Mouse (Mus musculus) hindlimb bud, embryonic 11.5 days (tissue): ENCODE data around the gene Ifih1.

Experiments
- DNase-seq: peaks from one replicate; pipeline ENCODE4 v3.0.0-alpha.2; 2012; ENCODE audit warnings: low read depth, low spot score; ENCODE audit errors: extremely low spot score

Gene Ifih1

DNA sequence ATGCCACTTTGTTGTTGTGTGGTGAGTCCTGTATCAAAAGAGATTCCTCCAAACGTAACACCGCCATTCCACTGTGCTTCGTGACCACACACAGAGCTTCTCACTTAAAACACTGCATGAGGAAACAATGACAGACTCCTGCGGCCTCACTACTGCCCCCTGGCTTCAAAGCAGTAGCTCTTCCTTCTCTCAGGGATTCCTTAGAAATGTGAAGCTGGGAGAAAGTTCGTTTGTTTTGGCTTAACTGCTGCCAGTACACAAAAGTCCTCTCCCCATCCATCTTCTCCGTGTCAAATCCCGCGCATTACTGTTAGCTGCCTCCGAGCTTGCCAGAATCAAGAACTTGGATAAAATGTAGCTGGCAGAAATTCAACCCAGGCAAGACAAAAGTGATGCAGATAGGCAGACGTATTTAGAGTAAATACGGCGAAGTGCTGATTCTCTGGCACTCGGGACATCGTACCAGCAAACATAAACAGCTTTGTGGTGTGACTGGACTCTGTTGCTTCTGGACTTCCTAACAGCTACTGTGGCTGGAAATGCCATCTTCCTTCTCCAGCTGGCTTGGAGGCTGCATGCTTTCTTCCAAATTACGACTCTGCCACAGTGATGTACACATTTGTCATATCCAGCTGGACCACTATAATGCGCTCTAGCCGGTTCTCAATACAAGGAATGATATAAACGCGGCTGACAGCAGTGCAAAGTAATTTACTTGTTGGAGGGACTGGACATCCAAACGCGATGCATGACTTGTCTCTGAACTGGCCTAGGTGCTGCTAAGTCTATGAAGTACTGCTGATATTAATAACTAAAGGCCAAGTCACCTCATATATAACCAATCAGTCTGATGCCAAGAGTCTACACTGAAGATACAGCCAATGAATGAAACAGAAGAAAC, 2.4 kb downstream of the Ifih1 start:
- DNase-seq = no peak

DNA sequence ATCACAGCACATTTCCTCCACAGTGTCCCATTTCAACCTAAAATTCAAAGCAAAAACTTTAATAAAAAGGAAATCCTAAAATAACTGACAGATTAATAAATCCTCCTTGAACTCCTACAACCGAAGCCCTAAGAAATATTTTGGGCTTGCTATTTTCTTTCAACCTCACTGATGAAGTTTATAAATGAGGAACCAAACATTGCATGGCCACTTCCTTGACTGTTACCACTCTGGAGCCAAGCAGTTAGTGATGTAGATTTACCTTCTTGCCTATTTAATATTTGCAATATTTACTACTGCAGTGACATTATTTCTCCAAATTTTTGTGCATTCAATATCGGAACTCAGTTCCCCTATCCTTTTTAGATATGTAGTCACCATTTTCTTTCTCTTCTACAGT, 6.2 kb downstream of the Ifih1 start:
- no peak for DNase-seq

DNA sequence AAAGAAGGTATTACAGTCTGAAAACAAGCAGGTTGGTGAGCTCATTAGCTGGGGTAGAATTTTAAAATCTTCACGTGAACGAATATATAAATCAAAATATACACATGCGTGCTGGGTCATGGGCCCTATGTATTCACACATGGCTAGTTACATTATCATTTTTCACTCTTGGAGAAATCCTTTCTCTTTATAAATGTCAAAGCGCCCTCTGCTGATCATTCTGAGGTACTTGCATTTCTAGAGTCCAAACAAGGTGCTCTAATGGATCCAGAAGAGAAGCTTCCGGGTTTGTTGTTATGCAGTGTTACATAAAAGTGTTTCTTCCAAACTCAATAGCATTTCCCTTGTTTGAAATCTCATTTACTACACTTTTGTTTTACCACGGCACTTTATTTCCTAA, 15.6 kb downstream of the Ifih1 start:
- no peak for DNase-seq

DNA sequence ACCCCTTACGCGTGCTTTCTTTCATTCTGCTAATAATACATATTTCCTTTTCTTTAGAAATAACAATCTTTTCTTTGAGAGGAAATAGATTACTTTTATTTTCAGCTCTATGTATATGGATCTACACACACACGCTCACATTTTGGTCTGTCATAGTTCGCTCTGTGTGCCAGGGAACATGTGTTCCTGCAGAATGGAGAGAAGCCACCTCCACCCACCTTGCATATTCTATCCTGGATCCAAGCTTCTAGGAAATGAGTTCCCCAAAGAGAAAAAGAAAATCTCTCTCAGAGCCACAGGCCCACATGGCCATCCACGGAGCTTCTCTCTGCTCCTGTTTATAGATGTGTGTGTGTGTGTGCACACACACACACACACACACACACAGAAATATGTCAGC, 17.7 kb downstream of the Ifih1 start:
- no peak for DNase-seq

DNA sequence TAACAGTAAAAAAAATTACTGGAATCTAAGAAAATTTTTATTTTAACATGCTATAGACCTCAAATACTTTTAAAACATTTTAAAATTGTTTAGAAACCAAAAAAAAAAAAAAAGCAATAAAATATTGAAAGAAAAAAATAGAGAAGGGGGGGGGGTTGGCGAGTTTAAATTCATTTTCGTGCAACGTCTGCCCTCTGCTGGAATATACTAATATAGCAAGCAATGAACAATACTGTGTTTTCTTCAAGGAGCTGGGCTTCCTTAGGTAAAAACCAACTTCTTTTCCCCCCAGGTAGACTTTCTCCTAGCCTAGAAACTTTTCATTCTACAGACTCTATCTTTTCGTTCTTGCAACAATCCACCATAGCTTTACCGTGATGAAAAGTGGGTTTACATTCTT, 18.3 kb downstream of the Ifih1 start:
- DNase-seq = no peak

DNA sequence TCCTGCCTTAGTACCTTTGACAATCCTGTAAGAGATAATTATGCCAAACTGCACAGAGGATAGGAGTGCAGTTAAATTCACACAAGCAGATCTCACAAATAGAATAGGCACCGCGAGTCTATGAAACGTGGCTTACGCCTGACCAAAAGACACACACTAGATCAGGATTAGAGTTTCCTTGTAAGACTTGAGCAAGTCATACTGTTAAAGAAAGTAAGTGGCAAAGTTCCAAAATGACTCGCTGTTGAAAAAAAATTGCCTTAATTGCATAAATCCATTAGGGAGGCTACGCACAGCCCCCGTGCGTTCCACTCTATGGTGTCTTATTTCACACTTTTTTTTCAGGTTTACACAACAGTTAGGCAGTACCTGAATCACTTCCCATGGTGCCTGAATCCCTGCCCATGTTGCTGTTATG, 23.0 kb downstream of the Ifih1 start:
- DNase-seq = no peak

DNA sequence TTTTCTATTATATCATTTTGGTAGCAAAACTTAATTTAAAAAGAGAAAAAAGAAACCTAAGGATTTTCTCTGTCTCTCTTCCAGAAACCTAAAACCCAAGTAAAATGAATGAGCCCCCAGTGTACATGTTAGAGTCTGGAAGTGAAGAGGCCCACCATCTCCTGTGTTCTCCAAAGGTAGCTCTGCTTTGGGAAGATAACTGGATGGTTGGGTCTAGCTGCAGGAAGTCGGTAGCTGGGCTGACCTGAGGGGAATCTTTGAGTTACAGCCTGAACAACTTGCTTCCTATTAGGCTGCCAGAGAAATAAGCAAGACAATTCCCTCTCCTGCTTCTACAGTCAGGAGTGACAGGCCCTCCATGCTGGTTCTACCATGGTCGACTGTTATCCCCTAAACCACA, 26.4 kb downstream of the Ifih1 start:
- DNase-seq = no peak

DNA sequence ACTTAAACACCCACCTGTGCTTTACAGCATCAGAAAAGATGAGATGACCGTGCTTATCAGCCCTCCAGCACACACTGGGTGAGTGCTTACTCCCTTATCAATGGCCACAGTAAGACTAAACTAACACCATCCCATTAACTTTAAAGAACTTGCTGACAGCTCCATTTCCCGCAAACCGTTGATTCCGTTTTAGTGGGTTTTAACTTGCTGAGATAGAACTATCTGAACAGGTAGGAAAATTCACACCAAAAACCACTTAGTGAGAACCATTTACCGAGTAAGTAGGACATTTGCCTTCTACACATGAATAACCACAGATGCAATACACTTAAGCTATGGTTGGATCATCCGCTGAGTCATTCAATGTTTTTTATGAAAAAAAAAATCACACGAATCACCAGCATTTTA, 27.1 kb downstream of the Ifih1 start:
- DNase-seq = no peak

DNA sequence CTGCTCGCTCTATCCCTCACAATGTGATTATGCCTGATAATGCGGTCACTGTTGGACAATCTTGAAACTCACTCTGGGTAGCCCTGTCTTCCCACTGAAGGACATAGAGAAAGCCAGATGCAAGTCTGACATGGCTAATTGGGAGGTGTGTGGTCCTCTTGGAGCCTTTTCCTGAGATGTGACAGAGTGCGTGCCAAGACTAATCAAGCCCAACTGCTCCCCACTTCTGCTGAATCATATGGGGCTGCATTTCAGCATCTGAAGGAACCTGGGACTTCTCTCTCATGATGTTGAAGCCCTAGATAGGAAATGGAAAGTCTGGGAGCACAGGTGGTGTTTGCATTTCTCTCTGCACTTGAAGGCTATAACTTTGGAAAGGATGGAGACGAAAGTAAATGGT, 32.9 kb downstream of the Ifih1 start:
- DNase-seq = no peak

DNA sequence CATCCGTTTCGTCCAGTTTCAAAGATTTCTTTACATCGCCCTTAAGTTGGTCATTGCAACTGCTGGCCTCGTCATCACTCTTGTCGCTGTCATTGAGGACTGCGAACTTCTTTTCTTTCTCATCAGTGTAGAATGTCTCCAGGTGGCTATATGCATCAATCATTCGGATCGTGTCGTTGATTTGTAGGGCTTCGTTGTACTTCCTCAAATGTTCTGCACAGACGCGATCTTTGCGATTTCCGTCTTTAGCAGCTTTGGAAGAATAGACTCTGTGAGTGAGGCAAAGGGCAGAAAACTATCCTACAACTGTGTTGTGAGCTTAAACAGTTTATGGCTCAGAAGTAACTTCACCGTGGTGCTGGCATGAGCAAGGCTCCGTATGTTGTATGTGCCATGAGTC, 39.9 kb downstream of the Ifih1 start:
- DNase-seq = no peak

DNA sequence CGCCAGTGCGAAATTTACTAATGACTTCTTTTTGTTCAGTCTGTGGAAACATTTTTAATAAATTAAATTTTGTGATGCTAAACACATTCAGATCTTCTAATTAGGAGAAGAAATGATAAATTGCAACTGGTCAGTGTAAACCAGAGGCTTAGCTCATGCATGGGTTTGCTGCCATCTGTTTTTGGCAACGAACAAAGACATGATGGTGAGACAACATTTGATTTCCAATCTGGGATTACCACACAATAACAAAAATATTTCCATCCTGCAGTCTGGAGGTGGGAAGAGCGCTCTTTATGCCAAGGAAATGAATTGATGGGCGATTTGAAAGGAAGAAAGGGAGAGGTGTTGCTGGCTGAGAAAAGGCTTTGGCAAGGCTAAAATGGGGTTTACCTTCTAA, 42.5 kb downstream of the Ifih1 start:
- DNase-seq = no peak

DNA sequence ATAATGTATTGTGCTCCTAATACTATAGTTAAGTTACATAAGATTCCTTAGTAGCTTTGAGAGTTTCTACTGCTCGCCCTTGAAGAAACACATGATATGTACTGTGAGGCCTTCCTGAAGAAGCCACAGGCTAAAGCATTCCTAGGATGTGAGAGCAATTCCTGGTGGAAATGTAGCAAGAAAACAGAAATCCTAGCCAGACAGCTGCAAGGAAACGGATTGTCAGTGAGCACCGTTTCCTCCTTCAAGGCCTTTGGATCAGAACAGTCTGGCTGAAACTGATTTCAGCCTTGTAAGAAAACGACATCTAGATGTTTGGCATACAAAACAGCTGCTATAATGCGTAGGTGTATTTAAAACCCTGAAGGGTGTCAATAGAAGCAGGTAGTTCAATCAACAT, 49.5 kb downstream of the Ifih1 start:
- DNase-seq = no peak

DNA sequence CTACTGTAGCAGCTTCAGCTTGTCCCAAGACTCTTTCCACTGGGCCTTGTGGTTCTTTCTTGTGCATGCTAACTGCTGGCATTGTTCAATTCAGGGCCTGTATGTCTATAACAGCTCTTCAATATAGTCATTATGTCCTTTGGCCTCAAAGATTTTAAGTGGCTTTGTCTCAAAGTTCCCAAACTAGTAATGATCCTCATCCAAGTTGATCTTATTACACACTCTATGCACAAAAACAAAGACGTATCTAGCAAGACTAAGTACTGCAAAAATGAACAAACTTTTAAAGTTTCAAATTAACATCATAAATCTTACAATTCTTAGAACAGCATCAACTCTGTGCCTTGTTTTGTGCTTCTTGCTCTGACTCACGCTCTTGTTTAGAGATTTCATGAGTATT, 51.6 kb downstream of the Ifih1 start:
- DNase-seq = no peak

DNA sequence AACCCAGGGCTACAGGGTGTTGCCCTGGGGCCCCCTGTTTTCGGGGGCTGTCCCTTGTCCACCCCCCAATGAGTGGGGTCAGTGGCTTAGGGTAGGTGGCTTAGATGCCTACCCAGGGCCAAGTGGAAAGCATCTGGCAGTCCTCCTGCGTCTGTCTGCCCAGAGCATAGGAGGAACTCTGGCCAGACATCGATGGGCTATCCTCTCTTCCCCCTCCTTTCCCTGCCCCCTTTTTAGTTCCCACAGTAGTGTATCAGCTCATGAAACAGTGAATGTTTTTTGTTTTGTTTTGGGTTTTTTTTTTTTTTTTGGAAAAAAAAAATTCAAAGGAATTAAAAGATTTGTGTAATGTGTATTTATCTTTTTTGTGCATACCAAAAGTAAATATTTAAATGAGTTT, 54.5 kb downstream of the Ifih1 start:
- DNase-seq = no peak

DNA sequence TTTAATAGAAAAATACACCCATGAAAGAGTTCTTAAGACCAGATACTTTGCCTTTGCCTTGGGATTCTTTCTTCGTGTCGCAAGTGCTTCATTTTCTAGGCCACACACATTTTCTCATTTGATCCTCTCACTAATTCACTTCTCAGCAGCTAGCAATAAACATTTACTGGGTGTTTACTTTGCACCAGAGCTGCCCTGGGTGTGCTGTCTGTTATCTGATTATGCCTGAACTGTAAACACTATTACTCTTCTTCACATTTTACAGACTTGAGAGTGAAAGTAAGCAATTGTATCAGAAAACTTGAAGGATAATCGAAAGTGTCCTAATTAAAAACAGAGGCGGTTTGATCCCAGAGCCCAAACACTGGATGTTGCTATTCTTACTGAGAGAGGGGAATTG, 56.7 kb downstream of the Ifih1 start:
- DNase-seq = no peak

DNA sequence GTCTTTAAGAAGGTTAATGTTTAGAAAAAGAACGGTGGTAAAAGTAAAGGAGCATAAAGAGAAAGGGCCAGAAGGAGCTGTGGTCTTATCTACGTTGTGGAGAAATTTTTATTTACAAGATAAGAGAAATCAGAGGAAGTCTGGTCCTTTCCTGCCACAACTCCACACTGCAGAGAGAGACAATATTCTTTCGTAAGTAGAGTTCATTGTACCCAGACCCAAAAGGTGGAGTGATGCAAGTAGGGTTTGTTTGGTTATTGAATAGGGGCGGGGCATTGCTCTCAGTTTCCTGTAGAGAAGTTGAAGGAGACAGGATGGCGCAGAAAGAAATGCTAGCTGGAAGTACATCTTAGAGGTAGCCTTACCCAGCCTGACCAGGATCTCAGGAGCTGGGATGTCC, 60.3 kb downstream of the Ifih1 start:
- no peak for DNase-seq

DNA sequence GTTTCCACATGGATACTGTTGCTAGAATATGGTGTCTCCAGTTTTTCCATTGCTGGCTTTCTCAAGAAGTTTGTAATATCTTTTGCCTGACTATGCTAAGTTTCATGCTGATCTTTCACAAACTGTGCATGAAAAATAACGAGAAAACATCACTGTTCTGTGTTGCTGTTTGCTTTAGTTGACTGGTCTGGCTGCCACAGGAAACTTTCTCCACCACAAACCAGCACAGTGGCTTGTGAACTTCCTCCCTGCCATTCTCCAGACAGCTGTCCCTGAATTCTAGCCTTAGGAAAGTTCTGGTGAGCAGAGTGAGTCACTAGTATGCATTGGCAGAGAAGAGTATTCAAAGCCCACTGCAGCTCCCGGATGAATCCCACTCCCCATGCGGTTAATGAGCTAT, 71.1 kb downstream of the Ifih1 start:
- no peak for DNase-seq

DNA sequence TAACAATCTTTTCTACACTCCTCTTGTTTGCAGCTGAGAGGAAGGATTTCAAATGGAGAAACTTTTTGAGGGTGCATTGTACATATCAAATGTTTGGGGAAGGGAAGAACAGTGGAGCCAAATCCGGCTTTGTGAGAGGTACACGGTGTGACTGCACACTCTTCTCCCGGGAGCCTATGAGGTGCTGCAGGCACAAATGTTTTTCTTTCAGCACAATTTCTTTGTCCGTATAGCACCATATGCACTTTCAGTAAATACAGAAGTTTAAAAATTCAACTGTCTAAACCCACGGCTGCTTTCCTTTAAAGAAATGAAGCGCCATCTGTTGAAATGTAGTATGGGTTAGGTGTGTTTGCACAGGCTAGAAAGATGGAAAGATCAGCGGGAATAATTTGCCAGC, 71.8 kb downstream of the Ifih1 start:
- DNase-seq = no peak

DNA sequence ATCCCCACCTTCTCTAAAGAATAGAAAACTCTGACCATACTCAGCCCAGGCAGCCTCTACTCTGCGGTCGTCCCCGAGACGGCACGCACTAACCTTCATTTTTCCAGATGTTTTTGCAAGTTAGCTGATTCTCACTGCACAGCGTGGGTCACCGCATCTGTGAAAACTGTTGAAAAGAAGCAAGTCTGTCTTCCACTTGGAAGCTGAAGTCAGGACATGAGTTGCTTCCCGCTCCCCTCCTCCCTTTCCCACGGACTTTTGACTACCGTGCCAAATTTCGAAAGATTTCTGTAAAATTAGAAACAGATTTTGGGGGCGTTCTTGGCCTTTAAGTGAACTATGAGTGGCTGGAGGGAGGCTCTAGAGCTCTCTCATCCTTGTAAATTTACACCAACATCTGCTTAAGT, 72.3 kb downstream of the Ifih1 start, which contains the start of gene Fap:
Fap (minus strand) TSS at position 323 of the 407 bp plus-strand sequence.
- DNase-seq = peak; percentile 46

DNA sequence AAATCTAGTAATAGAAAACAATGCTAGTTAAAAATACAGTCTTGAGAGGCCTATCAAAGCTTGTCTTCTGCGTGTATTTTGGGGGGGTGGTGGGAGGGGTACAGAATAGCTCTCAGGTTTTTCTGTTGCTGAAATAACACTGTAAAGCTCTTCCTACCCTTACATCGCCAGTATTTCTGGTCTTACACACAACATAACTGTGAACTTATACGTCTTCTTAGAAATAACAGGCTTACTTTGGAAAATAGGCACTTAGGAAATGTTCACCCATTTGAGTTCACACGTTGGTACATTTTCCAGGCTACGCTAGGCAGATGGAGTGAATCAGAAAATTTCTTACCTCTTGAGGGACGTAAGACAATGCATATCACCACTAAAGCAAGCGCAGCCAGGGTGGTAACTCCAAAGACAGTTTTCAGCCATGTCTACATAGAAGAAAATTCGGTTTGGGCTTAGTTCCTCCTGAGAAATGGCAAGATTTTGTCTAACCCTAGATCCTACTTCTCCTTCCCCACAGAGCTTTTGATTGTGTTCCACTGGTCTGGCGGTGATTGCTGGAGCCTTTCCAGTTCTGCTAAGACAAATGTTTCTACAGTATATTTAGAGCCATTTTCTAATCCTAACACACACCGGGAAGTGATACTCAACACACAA, 72.8 kb downstream of the Ifih1 start:
- no peak for DNase-seq

DNA sequence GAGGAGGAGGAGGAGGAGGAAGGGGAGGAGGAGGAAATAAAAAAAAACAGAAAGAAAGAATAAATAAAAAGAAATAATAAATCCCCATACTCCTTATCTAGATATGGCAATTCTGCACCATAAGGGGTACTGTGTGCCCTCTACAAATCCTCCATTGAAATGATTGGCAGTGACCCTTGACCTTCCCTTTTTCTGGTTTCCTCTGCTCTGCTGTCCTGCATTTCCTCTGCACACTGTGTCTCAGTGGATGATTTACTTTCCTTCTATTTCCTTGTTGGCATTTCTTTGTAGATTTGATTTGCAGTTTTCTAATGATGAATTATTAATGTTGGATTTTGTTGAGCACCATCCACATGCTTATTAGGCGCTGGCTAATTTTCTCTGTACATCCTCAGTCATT, 81.4 kb downstream of the Ifih1 start:
- no peak for DNase-seq

DNA sequence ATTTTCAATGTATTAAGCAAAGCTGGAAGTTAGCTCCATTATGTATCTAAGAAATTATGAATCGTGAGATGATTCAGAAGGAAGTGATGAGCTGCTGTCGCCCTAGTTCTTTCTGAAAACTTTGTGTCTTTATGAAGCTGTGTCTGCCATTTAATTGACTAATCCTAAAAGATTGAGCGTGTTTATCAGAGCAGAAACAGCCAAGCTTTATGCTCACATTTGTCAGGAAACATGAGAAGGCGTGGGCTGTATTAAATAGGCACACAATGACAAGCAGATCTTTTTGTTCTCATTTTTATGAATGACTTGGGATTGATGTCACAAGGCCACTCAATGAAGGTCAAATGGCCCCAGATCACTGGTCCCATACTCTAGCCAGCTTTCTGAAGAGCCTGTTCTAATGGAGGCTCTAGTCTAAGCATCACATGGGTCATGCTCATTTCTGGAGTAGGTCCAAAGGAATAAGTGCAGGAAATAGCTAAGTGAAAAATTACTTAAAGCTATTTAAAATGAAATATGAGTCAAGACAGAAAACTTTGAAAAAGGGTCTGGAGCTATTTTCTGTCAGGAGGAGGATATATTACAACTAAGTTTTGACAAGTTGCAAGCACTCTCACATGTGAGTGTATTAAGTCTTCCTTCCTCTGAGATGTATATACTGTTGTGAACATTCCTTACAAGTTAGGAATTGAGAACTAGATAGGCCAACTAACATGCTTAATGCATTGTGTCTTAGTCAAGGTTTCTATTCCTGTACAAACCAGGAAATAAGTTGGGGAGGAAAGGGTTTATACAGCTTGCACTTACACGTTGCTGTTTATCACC, 83.2 kb downstream of the Ifih1 start:
- DNase-seq = no peak
